Mouse (Mus musculus): ENCODE measurements around the gene Col25a1. TPM values are rescaled to one million over a fixed set of nuclear protein-coding genes. Genes with fewer than 3 reads are reported as not detected.

Col25a1 gene
- polyA plus RNA-seq, 1 experiment from 2014 or later, result 25.0 TPM

GRCm38 (mm10) chr3:130370167-130370566, 238.9 kb downstream of the Col25a1 start:
- H3K4me1 ChIP-seq, result peaks cover 34% of the 10 kb centered on the region
- 51% methylated on average over 5 of the region's 5 CpGs for WGBS
- no peak overlapping the region for H3K4me3 ChIP-seq
- no peak for ATAC-seq (ENCODE audit: low FRiP score, low read depth)
- H3K36me3 ChIP-seq, result no peaks in the 10 kb centered on the region
- no peaks in the 10 kb centered on the region for H3K9me3 ChIP-seq
- H3K4me2 ChIP-seq (replicated peaks), result 0 out of 2 replicates have a peak overlapping the region, but pooled peaks have one; percentile 3
- H3K9ac ChIP-seq, result no peak overlapping the region
- H3K27me3 ChIP-seq, result no peaks in the 10 kb centered on the region
- no peak overlapping the region for H3K27ac ChIP-seq

DNA sequence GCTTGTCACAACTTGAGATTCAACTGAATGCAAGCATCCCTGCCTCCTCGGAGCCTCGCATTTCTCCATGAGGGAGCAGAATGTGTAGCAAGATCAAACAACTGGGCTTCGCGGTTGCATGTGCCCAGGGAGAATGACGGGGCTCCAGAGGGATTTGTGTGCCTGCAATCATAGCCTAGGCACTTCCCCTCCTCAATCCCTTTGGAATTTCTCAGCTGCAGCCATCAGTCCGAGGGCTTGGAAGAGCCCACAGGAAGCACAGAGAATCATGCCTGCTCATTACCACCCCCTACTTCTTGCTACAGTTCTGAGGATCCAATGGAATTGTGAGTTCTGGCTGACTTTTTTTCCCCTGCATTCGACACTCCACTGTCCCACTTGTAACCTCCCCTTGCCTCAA, 241.8 kb downstream of the Col25a1 start:
- Histone ChIP-seq H3K4me1 (peaks cover 23% of the 10 kb centered on the region), H3K27me3 (no peaks in the 10 kb centered on the region), H3K4me2 (replicated peaks) (no peak overlapping the region), H3K27ac (no peak overlapping the region), H3K9me3 (no peaks in the 10 kb centered on the region), H3K9ac (no peak overlapping the region), H3K36me3 (no peaks in the 10 kb centered on the region), H3K4me3 (no peak overlapping the region)
- WGBS, result 22% methylated on average over 7 of the region's 7 CpGs
- no peak for ATAC-seq (ENCODE audit: low FRiP score, low read depth)

GRCm38 (mm10) chr3:130374620-130375341, 243.5 kb downstream of the Col25a1 start:
- 86% methylated on average over 3 of the region's 3 CpGs for WGBS

DNA sequence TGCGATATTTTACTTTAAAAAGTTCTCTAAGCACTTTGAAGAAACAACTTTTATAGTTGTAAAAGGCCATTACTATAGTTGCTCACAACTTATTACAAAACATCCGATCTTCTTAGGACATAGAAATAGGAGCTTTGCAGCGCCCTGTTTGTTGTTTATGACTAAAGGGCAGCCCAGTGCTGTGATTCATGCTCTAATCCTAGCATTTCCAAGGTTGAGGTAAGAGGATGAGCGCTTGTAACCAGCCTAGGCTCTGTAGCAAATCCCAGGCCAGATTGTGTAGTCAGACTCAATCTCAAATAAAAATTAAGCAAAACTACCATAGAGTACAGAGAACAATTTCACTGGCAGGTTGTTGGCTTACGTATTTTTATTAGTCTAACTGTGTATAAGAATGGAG, 246.5 kb downstream of the Col25a1 start:
- Histone ChIP-seq H3K9me3 (no peaks in the 10 kb centered on the region), H3K4me1 (peaks cover 8% of the 10 kb centered on the region), H3K27ac (no peak overlapping the region), H3K27me3 (no peaks in the 10 kb centered on the region), H3K4me2 (replicated peaks) (no peak overlapping the region), H3K36me3 (no peaks in the 10 kb centered on the region), H3K4me3 (no peak overlapping the region), H3K9ac (no peak overlapping the region)
- no peak for ATAC-seq (ENCODE audit: low FRiP score, low read depth)
- 92% methylated on average over 5 of the region's 5 CpGs for WGBS

More at GRCm38 (mm10) chr3:130374620-130375341, 243.5 kb downstream of the Col25a1 start:
- no peak overlapping the region for H3K27ac ChIP-seq
- no peaks in the 10 kb centered on the region for H3K27me3 ChIP-seq
- H3K4me3 ChIP-seq, result no peak overlapping the region
- H3K4me1 ChIP-seq, result peaks cover 18% of the 10 kb centered on the region
- no peak for ATAC-seq (ENCODE audit: low FRiP score, low read depth)
- no peak overlapping the region for H3K4me2 ChIP-seq (replicated peaks)
- H3K9ac ChIP-seq, result no peak overlapping the region
- no peaks in the 10 kb centered on the region for H3K9me3 ChIP-seq
- no peaks in the 10 kb centered on the region for H3K36me3 ChIP-seq

- Histone ChIP-seq H3K27me3 (no peaks in the 10 kb centered on the region), H3K36me3 (no peaks in the 10 kb centered on the region), H3K9ac (no peak overlapping the region), H3K9me3 (no peaks in the 10 kb centered on the region), H3K4me1 (no peaks in the 10 kb centered on the region), H3K4me3 (no peak overlapping the region), H3K27ac (no peak overlapping the region), H3K4me2 (replicated peaks) (no peak overlapping the region)
- 82% methylated on average over 9 of the region's 9 CpGs for WGBS
- no peak for ATAC-seq (ENCODE audit: low FRiP score, low read depth)
These were observed 247.3 kb downstream of the Col25a1 start for GRCm38 (mm10) chr3:130378626-130379025.

- Histone ChIP-seq H3K4me3 (no peak overlapping the region), H3K9ac (no peak overlapping the region), H3K27ac (no peak overlapping the region), H3K9me3 (no peaks in the 10 kb centered on the region), H3K36me3 (no peaks in the 10 kb centered on the region), H3K4me2 (replicated peaks) (no peak overlapping the region), H3K27me3 (no peaks in the 10 kb centered on the region), H3K4me1 (no peaks in the 10 kb centered on the region)
- WGBS, result 84% methylated on average over 5 of the region's 5 CpGs
- no peak for ATAC-seq (ENCODE audit: low FRiP score, low read depth)
These were observed 249.1 kb downstream of the Col25a1 start for GRCm38 (mm10) chr3:130380299-130380845.

DNA sequence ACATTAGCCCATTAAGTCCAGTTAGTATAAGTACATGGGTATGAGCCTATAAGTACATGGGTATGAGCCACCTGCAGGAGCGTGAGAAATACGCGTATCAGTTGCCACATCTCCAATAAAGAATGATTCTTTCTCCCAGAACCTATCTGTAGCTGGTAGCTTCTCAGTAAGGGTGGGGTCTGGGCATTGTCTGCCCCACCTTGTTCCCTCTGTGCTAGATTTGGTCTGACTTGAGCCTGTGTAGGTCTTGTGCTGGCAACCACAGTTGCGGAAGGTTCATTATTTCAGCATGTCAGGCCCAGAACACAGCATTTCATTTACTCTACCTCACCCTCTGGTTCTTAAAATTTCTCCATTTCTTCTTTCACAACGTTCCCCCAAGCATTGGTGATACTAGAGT, 250.4 kb downstream of the Col25a1 start:
- H3K4me3 ChIP-seq, result no peak overlapping the region
- no peak for ATAC-seq (ENCODE audit: low FRiP score, low read depth)
- no peak overlapping the region for H3K27ac ChIP-seq
- no peaks in the 10 kb centered on the region for H3K4me1 ChIP-seq
- no peaks in the 10 kb centered on the region for H3K27me3 ChIP-seq
- H3K9me3 ChIP-seq, result no peaks in the 10 kb centered on the region
- H3K4me2 ChIP-seq (replicated peaks), result no peak overlapping the region
- 93% methylated on average over 5 of the region's 5 CpGs for WGBS
- no peaks in the 10 kb centered on the region for H3K36me3 ChIP-seq
- no peak overlapping the region for H3K9ac ChIP-seq

DNA sequence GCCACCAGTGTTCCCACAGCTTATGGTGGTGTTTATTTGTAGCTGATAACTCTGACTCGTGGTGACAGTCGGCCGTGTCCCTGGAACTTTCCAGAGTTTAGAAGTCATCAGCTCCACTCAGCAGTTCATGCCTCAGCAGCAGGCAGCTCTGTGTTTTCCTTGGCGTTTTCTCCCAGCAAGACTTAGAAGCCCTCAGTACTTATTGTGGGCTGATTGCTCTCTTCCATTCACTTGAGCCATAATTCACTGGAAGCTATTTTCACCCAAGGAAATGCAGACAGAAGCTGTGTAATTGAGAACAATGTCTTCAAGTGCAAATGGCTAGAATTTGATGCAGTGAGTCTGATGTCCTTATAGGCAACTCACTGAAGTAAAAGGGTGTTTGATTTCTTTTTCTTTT, 254.6 kb downstream of the Col25a1 start:
- 53% methylated on average over 4 of the region's 4 CpGs for WGBS
- Histone ChIP-seq H3K9me3 (no peaks in the 10 kb centered on the region), H3K4me3 (no peak overlapping the region), H3K4me2 (replicated peaks) (no peak overlapping the region), H3K36me3 (no peaks in the 10 kb centered on the region), H3K27ac (no peak overlapping the region), H3K27me3 (no peaks in the 10 kb centered on the region), H3K4me1 (peaks cover 4% of the 10 kb centered on the region; the same call in 1 of the 2 replicates), H3K9ac (no peak overlapping the region)
- no peak for ATAC-seq (ENCODE audit: low FRiP score, low read depth)

DNA sequence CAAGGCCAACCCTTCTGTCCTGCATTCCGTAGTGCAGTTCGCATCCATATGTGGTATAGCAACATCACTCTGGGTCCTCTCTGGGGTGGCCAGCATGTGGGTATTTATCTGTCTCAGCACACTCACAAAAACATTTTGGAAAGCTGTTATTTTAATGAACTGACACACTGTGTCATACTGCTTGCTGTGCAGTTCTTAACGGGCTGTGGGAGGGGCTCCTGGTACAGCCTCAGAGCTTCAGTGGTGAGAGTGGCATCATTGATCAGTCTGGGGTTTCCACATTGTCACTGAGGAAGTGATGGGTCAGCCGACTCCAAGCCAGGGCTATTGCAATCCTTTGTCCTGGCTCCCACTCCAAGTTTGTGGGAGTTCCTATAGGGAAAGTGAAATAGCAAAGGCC, 255.9 kb downstream of the Col25a1 start:
- peaks cover 4% of the 10 kb centered on the region; the same call in 1 of the 2 replicates for H3K4me1 ChIP-seq
- no peak overlapping the region for H3K4me3 ChIP-seq
- no peaks in the 10 kb centered on the region for H3K27me3 ChIP-seq
- WGBS, result 80% methylated on average over 4 of the region's 4 CpGs
- H3K9me3 ChIP-seq, result no peaks in the 10 kb centered on the region
- no peak overlapping the region for H3K4me2 ChIP-seq (replicated peaks)
- H3K9ac ChIP-seq, result no peak overlapping the region
- H3K36me3 ChIP-seq, result no peaks in the 10 kb centered on the region
- no peak overlapping the region for H3K27ac ChIP-seq
- no peak for ATAC-seq (ENCODE audit: low FRiP score, low read depth)

- H3K27ac ChIP-seq, result no peak overlapping the region
- no peaks in the 10 kb centered on the region for H3K9me3 ChIP-seq
- 72% methylated on average over 14 of the region's 14 CpGs for WGBS
- H3K4me2 ChIP-seq (replicated peaks), result 0 out of 2 replicates have a peak overlapping the region, but pooled peaks have one; percentile 5
- no peak for ATAC-seq (ENCODE audit: low FRiP score, low read depth)
- peaks cover 4% of the 10 kb centered on the region; the same call in 1 of the 2 replicates for H3K4me1 ChIP-seq
- no peaks in the 10 kb centered on the region for H3K27me3 ChIP-seq
- H3K36me3 ChIP-seq, result no peaks in the 10 kb centered on the region
- H3K9ac ChIP-seq, result no peak overlapping the region
- H3K4me3 ChIP-seq, result no peak overlapping the region
These were observed 258.1 kb downstream of the Col25a1 start for GRCm38 (mm10) chr3:130389261-130389975.

GRCm38 (mm10) chr3:130396636-130397035, 265.3 kb downstream of the Col25a1 start:
- H3K27me3 ChIP-seq, result no peaks in the 10 kb centered on the region
- peaks cover 17% of the 10 kb centered on the region for H3K4me1 ChIP-seq
- H3K4me3 ChIP-seq, result no peak overlapping the region
- no peaks in the 10 kb centered on the region for H3K9me3 ChIP-seq
- no peaks in the 10 kb centered on the region for H3K36me3 ChIP-seq
- H3K9ac ChIP-seq, result no peak overlapping the region
- H3K27ac ChIP-seq, result no peak overlapping the region
- ATAC-seq (ENCODE audit: low FRiP score, low read depth), result no peak
- H3K4me2 ChIP-seq (replicated peaks), result no peak overlapping the region

DNA sequence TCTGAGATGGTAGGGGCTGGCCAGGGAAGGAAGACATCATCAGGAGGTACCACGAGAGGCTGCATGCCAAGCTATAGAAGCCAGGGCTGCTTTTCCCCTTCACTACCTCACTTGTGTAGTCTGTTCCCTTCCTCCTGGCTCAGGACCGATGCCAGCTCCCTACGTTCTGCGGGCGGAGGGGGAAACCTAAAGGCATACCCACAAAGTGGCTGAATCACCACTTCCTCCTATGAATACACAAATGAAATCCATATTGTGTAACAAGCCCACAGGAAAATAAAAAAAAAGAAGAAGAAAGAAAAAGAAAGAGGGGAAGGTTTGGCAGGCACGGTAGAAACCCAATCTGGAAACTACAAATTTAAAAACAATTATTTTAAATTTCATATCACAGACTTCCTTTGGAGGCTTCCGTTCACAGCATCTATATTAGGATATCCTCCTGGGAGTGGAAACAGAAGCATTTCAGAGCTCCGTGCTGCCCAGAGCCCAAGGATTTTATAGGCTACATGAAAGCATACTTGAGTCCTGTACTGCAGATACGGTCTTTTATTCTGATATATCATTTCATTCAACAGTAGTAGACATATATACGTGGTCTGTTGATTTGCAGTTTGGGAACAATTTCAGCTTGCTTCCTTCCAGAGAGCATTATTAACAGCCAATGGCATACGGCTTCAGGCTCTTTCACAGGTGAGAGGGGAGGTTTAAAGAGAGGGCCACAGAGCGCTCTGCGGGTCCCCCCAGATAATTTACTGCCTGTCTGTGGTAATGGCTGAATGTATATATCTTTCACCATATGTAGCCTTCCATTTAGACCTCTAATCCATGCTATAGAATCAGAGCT, 269.6 kb downstream of the Col25a1 start:
- 13% methylated on average over 13 of the region's 13 CpGs for WGBS
- H3K27ac ChIP-seq, result no peak overlapping the region
- H3K4me2 ChIP-seq (replicated peaks), result peak overlapping the region; percentile 43

More for the DNA sequence above, 269.6 kb downstream of the Col25a1 start:
- H3K36me3 ChIP-seq, result no peaks in the 10 kb centered on the region
- H3K4me1 ChIP-seq, result peaks cover 22% of the 10 kb centered on the region
- H3K9ac ChIP-seq, result no peak overlapping the region
- peak; percentile 61 for ATAC-seq (ENCODE audit: low FRiP score, low read depth)
- H3K27me3 ChIP-seq, result no peaks in the 10 kb centered on the region
- no peak overlapping the region for H3K4me3 ChIP-seq
- no peaks in the 10 kb centered on the region for H3K9me3 ChIP-seq
